Mouse (Mus musculus) bone marrow macrophage, adult 2 months (primary cell): ENCODE data around the gene Pik3r3. TPM values are rescaled to one million over a fixed set of nuclear protein-coding genes. Genes with fewer than 3 reads are reported as not detected.

Source experiments
- H3K27ac ChIP-seq: 2 replicates; pipeline ENCODE4 v1.5.1; 2012; ENCODE audit warnings: low read depth, low read length; ENCODE audit not compliant: insufficient read depth
- H3K4me1 ChIP-seq: 2 replicates; pipeline ENCODE4 v1.6.1; 2012; ENCODE audit warnings: low read length; ENCODE audit not compliant: control insufficient read depth, insufficient read depth
- H3K4me3 ChIP-seq: 2 replicates; pipeline ENCODE4 v1.5.1; 2012; ENCODE audit warnings: mild to moderate bottlenecking, low read length, moderate library complexity; ENCODE audit not compliant: insufficient read depth
- CTCF ChIP-seq: IDR thresholded peaks from 2 replicates; pipeline ENCODE4 v1.5.1; 2012; ENCODE audit warnings: low read depth, mild to moderate bottlenecking, low read length, moderate library complexity
- POLR2A ChIP-seq: IDR thresholded peaks from 2 replicates; pipeline ENCODE4 v1.6.1; 2012; ENCODE audit warnings: mild to moderate bottlenecking, low read depth, low read length, borderline replicate concordance
- polyA plus RNA-seq: library from polyadenylated mRNA; stranded (reverse); fragments of >200 nt; gene quantifications from 2 replicates; pipeline ENCODE4 v1.2.4, GENCODE M21; 2012; ENCODE audit not compliant: missing spikeins, insufficient read depth, insufficient read length

Pik3r3 gene
- polyA plus RNA-seq, result 0.33 and 1.0 TPM in 2 replicates

- H3K27ac ChIP-seq, result peak within 1 kb of the TSS; percentile 88
- H3K4me1 ChIP-seq, result peaks cover 18% of the 10 kb centered on the region
- H3K4me3 ChIP-seq, result peak within 1 kb of the TSS; percentile 85
- no peak for TF ChIP-seq CTCF
- TF ChIP-seq POLR2A, result peak; percentile 95
Observed at GRCm38 (mm10) chr4:116221140-116221851, at the start of gene Pik3r3. Pik3r3 (plus strand) TSS chr4:116221618.

- no peak within 1 kb of the TSS for H3K27ac ChIP-seq
- H3K4me3 ChIP-seq, result no peak within 1 kb of the TSS
- TF ChIP-seq CTCF (no peak), POLR2A (no peak)
- H3K4me1 ChIP-seq, result peaks cover 37% of the 10 kb centered on the region
Observed at GRCm38 (mm10) chr4:116173072-116173471, 48.3 kb upstream of the Pik3r3 start, which contains the start of the genes 1700042G07Rik and Gm49337. 1700042G07Rik (plus strand) TSS chr4:116173372. Gm49337 (plus strand) TSS chr4:116173384.

- no peak for TF ChIP-seq POLR2A
- no peak for TF ChIP-seq CTCF
- Histone ChIP-seq H3K27ac (no peak overlapping the region), H3K4me3 (no peak overlapping the region), H3K4me1 (peaks cover 35% of the 10 kb centered on the region)
Observed at GRCm38 (mm10) chr4:116173752-116174151, 47.7 kb upstream of the Pik3r3 start.

- Histone ChIP-seq H3K27ac (no peak overlapping the region), H3K4me3 (no peak overlapping the region), H3K4me1 (peaks cover 34% of the 10 kb centered on the region)
- TF ChIP-seq POLR2A (no peak), CTCF (no peak)
Observed at GRCm38 (mm10) chr4:116174466-116175116, 46.8 kb upstream of the Pik3r3 start.

- Histone ChIP-seq H3K4me1 (peaks cover 34% of the 10 kb centered on the region), H3K4me3 (no peak overlapping the region), H3K27ac (no peak overlapping the region)
- TF ChIP-seq POLR2A, result no peak
- no peak for TF ChIP-seq CTCF
Observed at GRCm38 (mm10) chr4:116175136-116175535, 46.3 kb upstream of the Pik3r3 start.

- H3K4me3 ChIP-seq, result peak overlapping the region; percentile 60
Observed at GRCm38 (mm10) chr4:116175711-116176542, 45.5 kb upstream of the Pik3r3 start.

GRCm38 (mm10) chr4:116176543-116176988, 44.9 kb upstream of the Pik3r3 start:
- H3K4me3 ChIP-seq, result peak overlapping the region; percentile 60

More at GRCm38 (mm10) chr4:116175711-116176542, 45.5 kb upstream of the Pik3r3 start:
- H3K27ac ChIP-seq, result peak overlapping the region; percentile 85
- TF ChIP-seq CTCF, result no peak
- no peak for TF ChIP-seq POLR2A
- peaks cover 34% of the 10 kb centered on the region for H3K4me1 ChIP-seq

GRCm38 (mm10) chr4:116177140-116177539, 44.3 kb upstream of the Pik3r3 start:
- Histone ChIP-seq H3K27ac (peak overlapping the region; percentile 85), H3K4me1 (peaks cover 34% of the 10 kb centered on the region), H3K4me3 (peak overlapping the region; percentile 60)
- TF ChIP-seq POLR2A (no peak), CTCF (no peak)

More at GRCm38 (mm10) chr4:116176543-116176988, 44.9 kb upstream of the Pik3r3 start:
- H3K27ac ChIP-seq, result peak overlapping the region; percentile 85
- H3K4me1 ChIP-seq, result peaks cover 34% of the 10 kb centered on the region
- TF ChIP-seq CTCF (no peak), POLR2A (no peak)

GRCm38 (mm10) chr4:116182079-116182478, 39.3 kb upstream of the Pik3r3 start:
- no peak overlapping the region for H3K4me3 ChIP-seq

GRCm38 (mm10) chr4:116182745-116183144, 38.7 kb upstream of the Pik3r3 start:
- Histone ChIP-seq H3K4me3 (no peak overlapping the region), H3K4me1 (peaks cover 6% of the 10 kb centered on the region), H3K27ac (no peak overlapping the region)
- no peak for TF ChIP-seq CTCF
- TF ChIP-seq POLR2A, result no peak

More at GRCm38 (mm10) chr4:116182079-116182478, 39.3 kb upstream of the Pik3r3 start:
- TF ChIP-seq CTCF (no peak), POLR2A (no peak)
- Histone ChIP-seq H3K4me1 (peaks cover 11% of the 10 kb centered on the region), H3K27ac (no peak overlapping the region)
